In the genomic region with DNA sequence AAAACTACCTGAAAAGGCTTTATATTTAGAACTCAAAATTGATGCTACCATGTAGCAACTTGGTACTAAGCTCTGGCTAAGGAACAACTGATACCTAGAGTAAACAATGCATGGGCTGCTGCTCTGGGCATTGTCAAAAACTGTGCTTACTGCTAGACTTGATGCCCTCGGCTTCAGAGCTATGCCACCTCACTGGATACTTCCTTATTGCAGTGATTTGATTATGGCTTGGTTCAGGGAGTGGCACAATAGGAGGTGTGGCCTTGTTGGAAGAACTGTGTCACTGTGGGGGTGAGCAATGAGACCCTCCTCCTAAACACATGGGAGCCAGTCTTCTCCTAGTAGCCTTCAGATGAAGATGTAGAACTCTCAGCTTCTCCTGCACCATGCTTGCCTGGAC, we compare ENCODE assay signal across 25 mouse cellular contexts. TPM values are rescaled to one million over a fixed set of nuclear protein-coding genes. Genes with fewer than 3 reads are reported as not detected.
"Had no signal": no experiment of that assay in that cellular context is flagged by ENCODE, and none has a peak within 500 bp of the region (broad histone marks: within the 10 kb centered on the region; RNA-seq: fewer than 3 reads in every experiment).

No protein-coding gene starts in this region.

- H3K27me3 ChIP-seq: heart, embryonic 12.5 days; hindbrain, embryonic 13.5 days; hindbrain, embryonic 15.5 days; limb, embryonic 13.5 days; limb, embryonic 15.5 days; liver, embryonic 12.5 days had no signal

- DNase-seq: gastrocnemius, adult 2 months; gastrocnemius, postnatal 10 days; gastrocnemius, postnatal 25 days; heart, adult 18-20 months; heart, postnatal 10 days; heart, postnatal 36 days; kidney, adult 18-20 months; kidney, adult 8-10 months; kidney, postnatal 10 days; kidney, postnatal 25 days; kidney, postnatal 4 days; layer of hippocampus, adult 9-11 months; layer of hippocampus, postnatal 36 days; left cerebral cortex, postnatal 4 days had no signal

- H3K9ac ChIP-seq: heart, embryonic 12.5 days; hindbrain, embryonic 13.5 days; hindbrain, embryonic 15.5 days; limb, embryonic 13.5 days; limb, embryonic 15.5 days; liver, embryonic 12.5 days; liver, embryonic 14.5 days had no signal

- H3K9me3 ChIP-seq: heart, embryonic 10.5 days; heart, embryonic 12.5 days; hindbrain, embryonic 13.5 days; hindbrain, embryonic 15.5 days; limb, embryonic 13.5 days; limb, embryonic 15.5 days; liver, embryonic 12.5 days had no signal

- H3K27ac ChIP-seq: gastrocnemius, adult 2 months; heart, embryonic 10.5 days; hindbrain, embryonic 13.5 days; hindbrain, embryonic 15.5 days; hindbrain, postnatal 0 days; limb, embryonic 13.5 days; limb, embryonic 15.5 days; liver, embryonic 12.5 days; liver, embryonic 14.5 days had no signal

- ATAC-seq: hindbrain, postnatal 0 days; liver, embryonic 12.5 days had no signal

- H3K4me2 ChIP-seq: heart, embryonic 12.5 days; hindbrain, embryonic 13.5 days; hindbrain, embryonic 15.5 days; limb, embryonic 13.5 days; limb, embryonic 15.5 days; liver, embryonic 12.5 days had no signal

- H3K4me3 ChIP-seq: gastrocnemius, adult 2 months; heart, embryonic 10.5 days; heart, embryonic 12.5 days; hindbrain, embryonic 13.5 days; hindbrain, embryonic 15.5 days; limb, embryonic 13.5 days; limb, embryonic 15.5 days; liver, embryonic 12.5 days had no signal

- H3K4me1 ChIP-seq: heart, embryonic 10.5 days; heart, embryonic 12.5 days; hindbrain, embryonic 13.5 days; hindbrain, embryonic 15.5 days; limb, embryonic 13.5 days; limb, embryonic 15.5 days; liver, embryonic 12.5 days had no signal

RNA-seq across cellular contexts. Expression of gene 1500015O10Rik, which starts 38.9 kb away (rescaled TPM):
- total RNA-seq: hematopoietic stem cell, adult 5-6 weeks; liver, adult 2 months had no signal
- polyA plus RNA-seq: liver, adult 2 months had no signal
